Mouse (Mus musculus) liver, postnatal 0 days (tissue): Measurements from ENCODE around the gene Id3.
"Not testable (repeated sequence)": the region's sequence is repeated elsewhere in the genome, so short reads cannot be mapped to it uniquely, and the experiment has no call there.

ENCODE experiments used
- CTCF ChIP-seq: sonication (generic); IDR thresholded peaks from 2 replicates; pipeline ENCODE4 v1.5.1; 2016; ENCODE audit warnings: antibody characterized with exemption, low read depth
- EP300 ChIP-seq: IDR thresholded peaks from 2 replicates; pipeline ENCODE4 v1.6.1; 2016; ENCODE audit warnings: antibody characterized with exemption, low read depth, mild to moderate bottlenecking

DNA sequence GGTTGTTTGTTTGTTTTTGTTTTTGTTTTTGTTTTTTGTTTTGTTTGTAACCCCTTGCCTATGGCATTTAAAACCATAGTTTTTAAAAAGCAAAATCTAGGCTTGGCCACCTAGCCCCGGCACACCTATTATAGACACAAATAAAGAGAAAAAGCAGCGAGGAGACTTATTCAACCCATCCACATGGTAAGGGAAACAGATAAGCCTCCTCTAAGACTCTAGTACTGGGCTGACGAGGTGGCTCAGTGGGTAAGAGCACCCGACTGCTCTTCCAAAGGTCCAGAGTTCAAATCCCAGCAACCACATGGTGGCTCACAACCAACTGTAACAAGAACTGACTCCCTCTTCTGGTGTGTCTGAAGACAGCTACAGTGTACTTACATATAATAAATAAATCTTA is 41.5 kb upstream of the Id3 start:
- not testable (repeated sequence) for TF ChIP-seq CTCF, EP300
